Mouse (Mus musculus) heart, embryonic 16.5 days (tissue): ENCODE measurements around the gene Gm10972. TPM values are rescaled to one million over a fixed set of nuclear protein-coding genes. Genes with fewer than 3 reads are reported as not detected.
"Not testable (repeated sequence)": the region's sequence is repeated elsewhere in the genome, so short reads cannot be mapped to it uniquely, and the experiment has no call there.

Experiments
- ATAC-seq: fragments of 200-750 bp; cut with Nextera tagmentation; replicated peaks from 2 replicates; pipeline ENCODE4 v1.8.0; 2017; ENCODE audit warnings: moderate number of reproducible peaks; ENCODE audit not compliant: insufficient read depth, low FRiP score; ENCODE audit errors: extremely low read depth
- H3K27ac ChIP-seq: fragments of 300-500 bp; sonication (generic); 2 replicates; pipeline ENCODE4 v1.5.1; 2014; ENCODE audit warnings: mild to moderate bottlenecking, low read length, control low read depth, moderate library complexity
- H3K27me3 ChIP-seq: fragments of 300-500 bp; sonication (generic); 2 replicates; pipeline ENCODE4 v1.6.1; 2014; ENCODE audit warnings: low read length, mixed read lengths; ENCODE audit not compliant: control insufficient read depth, insufficient read depth
- H3K36me3 ChIP-seq: fragments of 300-500 bp; sonication (generic); 2 replicates; pipeline ENCODE4 v1.6.1; 2014; ENCODE audit not compliant: control insufficient read depth, insufficient read depth
- H3K4me1 ChIP-seq: fragments of 300-500 bp; sonication (generic); 2 replicates; pipeline ENCODE4 v1.6.1; 2014; ENCODE audit warnings: low read length, mixed read lengths; ENCODE audit not compliant: control insufficient read depth, insufficient read depth
- H3K4me2 ChIP-seq: fragments of 300-500 bp; sonication (generic); 2 replicates; pipeline ENCODE4 v1.6.1; 2014; ENCODE audit warnings: low read depth, mild to moderate bottlenecking, control low read depth, low read length
- H3K4me3 ChIP-seq: fragments of 300-500 bp; sonication (generic); 2 replicates; pipeline ENCODE4 v1.5.1; 2014; ENCODE audit warnings: mild to moderate bottlenecking, control low read depth, low read length
- H3K9ac ChIP-seq: fragments of 300-500 bp; sonication (generic); 2 replicates; pipeline ENCODE4 v1.6.1; 2014; ENCODE audit warnings: low read length, control low read depth
- H3K9me3 ChIP-seq: fragments of 300-500 bp; sonication (generic); replicated peaks from 2 replicates; pipeline ENCODE4 v1.6.1; 2016; ENCODE audit warnings: low read length; ENCODE audit not compliant: control insufficient read depth
- WGBS: fragments of 180-500 bp; shearing (Covaris S2); extraction: QIAGEN DNeasy Blood & Tissue Kit; methylation state at CpG from one replicate; pipeline ENCODE4 v1.1.7; 2014; 5-methylcytosine and 5-hydroxymethylcytosine counted together
- polyA plus RNA-seq: library from polyadenylated mRNA; unstranded; fragments of >200 nt; fragmentation: Nextera tagmentation; extraction: Ambion mirVana; gene quantifications from 2 replicates; pipeline ENCODE4 v1.2.1, GENCODE M21; 2015

Gene Gm10972
- polyA plus RNA-seq, 1 experiment from 2014 or later, result not detected

- not testable (repeated sequence) for H3K4me1 ChIP-seq, H3K27me3 ChIP-seq, H3K4me3 ChIP-seq, H3K9ac ChIP-seq, H3K27ac ChIP-seq, H3K9me3 ChIP-seq, H3K4me2 ChIP-seq, ATAC-seq, H3K36me3 ChIP-seq
- 82% methylated on average over 4 of the region's 4 CpGs for WGBS
Observed at GRCm38 (mm10) chr3:94691694-94692093, 48.8 kb downstream of the Gm10972 start.

Other genes starting within 250 kb of the Gm10972 start
- 0.27 and 0.46 TPM in 2 replicates for gene Lingo4, start 244.6 kb upstream of the Gm10972 start, polyA plus RNA-seq
- gene Tdrkh, start 229.8 kb upstream of the Gm10972 start, polyA plus RNA-seq, result 10.1 and 12.2 TPM in 2 replicates
- 64.6 and 71.6 TPM in 2 replicates for gene Mrpl9, start 199.8 kb upstream of the Gm10972 start, polyA plus RNA-seq
- 0.49 and 0.72 TPM in 2 replicates for gene Oaz3, start 199.2 kb upstream of the Gm10972 start, polyA plus RNA-seq
- 1.7 and 1.8 TPM in 2 replicates for gene Celf3, start 164.8 kb upstream of the Gm10972 start, polyA plus RNA-seq
- 4.7 and 5.0 TPM in 2 replicates for gene Riiad1, start 162.8 kb upstream of the Gm10972 start, polyA plus RNA-seq
- gene Snx27, start 60.4 kb upstream of the Gm10972 start, polyA plus RNA-seq, result 30.5 and 31.2 TPM in 2 replicates
- 6.4 and 7.0 TPM in 2 replicates for gene Tuft1, start 15.8 kb downstream of the Gm10972 start, polyA plus RNA-seq
- gene Selenbp2, start 50.4 kb downstream of the Gm10972 start, polyA plus RNA-seq, result 4.0 and 4.3 TPM in 2 replicates
- 2.7 and 4.4 TPM in 2 replicates for gene Cgn, start 143.4 kb downstream of the Gm10972 start, polyA plus RNA-seq
- gene Pogz, start 194.5 kb downstream of the Gm10972 start, polyA plus RNA-seq, result 8.9 and 9.5 TPM in 2 replicates
- gene Psmb4, start 243.8 kb downstream of the Gm10972 start, polyA plus RNA-seq, result 279 and 299 TPM in 2 replicates